Mouse (Mus musculus) gastrocnemius, adult 18-20 months (tissue): ENCODE results near the gene D430041D05Rik. TPM values are rescaled to one million over a fixed set of nuclear protein-coding genes. Genes with fewer than 3 reads are reported as not detected.

Source experiments
- DNase-seq: peaks from one replicate; pipeline ENCODE4 v3.0.0; 2021; ENCODE audit warnings: low spot score
- total RNA-seq, 2 experiments: library from RNA; stranded (reverse); gene quantifications; 2 replicates each; pipeline ENCODE4 v1.2.3; 2021

The D430041D05Rik gene
- total RNA-seq, 2 experiments from 2014 or later = 1.7 to 2.6 TPM

- DNase-seq = no peak
Observed at GRCm38 (mm10) chr2:104408351-104408750, 2.5 kb downstream of the D430041D05Rik start.

GRCm38 (mm10) chr2:104407913-104408312 lies 2.9 kb downstream of the D430041D05Rik start:
- DNase-seq = no peak

- DNase-seq = no peak
Observed at GRCm38 (mm10) chr2:104404036-104404435, 6.8 kb downstream of the D430041D05Rik start.

GRCm38 (mm10) chr2:104398651-104399290 lies 12.0 kb downstream of the D430041D05Rik start:
- DNase-seq = no peak

GRCm38 (mm10) chr2:104395961-104396360 lies 14.9 kb downstream of the D430041D05Rik start:
- DNase-seq = no peak

GRCm38 (mm10) chr2:104394769-104395168 lies 16.0 kb downstream of the D430041D05Rik start:
- no peak for DNase-seq

GRCm38 (mm10) chr2:104392700-104393312 lies 18.0 kb downstream of the D430041D05Rik start:
- no peak for DNase-seq

GRCm38 (mm10) chr2:104389231-104389630 lies 21.6 kb downstream of the D430041D05Rik start:
- DNase-seq = no peak

- no peak for DNase-seq
Observed at GRCm38 (mm10) chr2:104385941-104386340, 24.9 kb downstream of the D430041D05Rik start.

GRCm38 (mm10) chr2:104383589-104383988 lies 27.2 kb downstream of the D430041D05Rik start:
- no peak for DNase-seq

- no peak for DNase-seq
Observed at GRCm38 (mm10) chr2:104382813-104383212, 28.0 kb downstream of the D430041D05Rik start.

GRCm38 (mm10) chr2:104379304-104379703 lies 31.5 kb downstream of the D430041D05Rik start:
- DNase-seq = no peak

- DNase-seq = no peak
Observed at GRCm38 (mm10) chr2:104378791-104379190, 32.0 kb downstream of the D430041D05Rik start.

GRCm38 (mm10) chr2:104377990-104378389 lies 32.8 kb downstream of the D430041D05Rik start:
- no peak for DNase-seq

GRCm38 (mm10) chr2:104372156-104372555 lies 38.7 kb downstream of the D430041D05Rik start:
- no peak for DNase-seq

GRCm38 (mm10) chr2:104371606-104372130 lies 39.1 kb downstream of the D430041D05Rik start:
- DNase-seq = no peak

GRCm38 (mm10) chr2:104367836-104368298 lies 42.9 kb downstream of the D430041D05Rik start:
- no peak for DNase-seq

GRCm38 (mm10) chr2:104367291-104367690 lies 43.5 kb downstream of the D430041D05Rik start:
- no peak for DNase-seq

- no peak for DNase-seq
Observed at GRCm38 (mm10) chr2:104359305-104359704, 51.5 kb downstream of the D430041D05Rik start.

GRCm38 (mm10) chr2:104358881-104359280 lies 51.9 kb downstream of the D430041D05Rik start:
- DNase-seq = no peak

- no peak for DNase-seq
Observed at GRCm38 (mm10) chr2:104356531-104356930, 54.3 kb downstream of the D430041D05Rik start.

- DNase-seq = no peak
Observed at GRCm38 (mm10) chr2:104354117-104354516, 56.7 kb downstream of the D430041D05Rik start.

GRCm38 (mm10) chr2:104352204-104352493 lies 58.7 kb downstream of the D430041D05Rik start:
- no peak for DNase-seq
